In the genomic region with DNA sequence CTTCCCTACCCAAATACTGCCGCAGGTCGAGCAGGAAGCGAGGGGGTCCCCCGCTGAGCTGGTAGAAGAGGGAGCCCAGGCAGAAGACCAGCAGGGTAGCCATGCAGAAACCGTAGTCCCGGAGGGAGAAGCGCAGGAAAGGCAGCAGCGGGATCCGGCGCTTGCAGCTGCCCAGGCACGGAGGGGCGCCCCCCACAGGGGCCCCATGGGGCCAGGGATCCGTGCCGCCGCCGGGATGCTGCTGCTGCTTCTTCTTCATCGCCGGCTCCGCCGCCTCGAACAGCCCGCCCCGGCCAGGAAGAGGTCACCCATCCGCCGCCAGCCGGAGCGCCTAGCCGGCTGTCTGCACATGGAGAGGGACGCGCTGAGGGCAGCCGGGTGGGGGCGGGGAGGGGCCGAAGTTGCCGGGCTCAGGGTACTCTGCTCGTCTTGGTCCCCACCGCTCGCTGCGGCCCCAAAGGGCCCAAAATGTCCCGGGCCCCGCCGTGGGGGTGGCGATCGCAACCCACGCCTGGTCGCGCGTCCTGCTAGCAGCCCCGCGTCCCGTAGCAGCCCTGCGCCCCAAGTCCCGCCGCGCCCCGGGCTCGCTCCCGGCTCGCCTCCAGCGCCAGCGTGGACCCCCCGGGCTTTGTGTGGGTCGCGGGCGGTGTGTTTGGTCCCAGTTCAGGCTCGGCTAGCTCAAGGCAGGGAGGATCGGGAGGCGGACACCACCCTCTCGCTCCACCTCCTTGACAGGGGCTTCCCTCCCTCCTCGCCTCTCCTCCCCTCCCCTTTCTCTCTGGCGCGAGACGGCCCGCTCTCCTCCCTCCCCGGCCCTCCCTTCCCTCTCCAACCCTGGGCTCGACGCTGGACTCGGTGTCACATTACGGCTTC, we compare ENCODE assay signal across 7 mouse cellular contexts. TPM values are rescaled to one million over a fixed set of nuclear protein-coding genes. Genes with fewer than 3 reads are reported as not detected.
A peak's percentile ranks its signal among the peaks of the same experiment; 100 is the strongest.
DNase-seq lines count a peak whose midpoint lies in the region; ATAC-seq and TF ChIP-seq lines count a peak whose summit lies in the region.

Ust (minus strand) TSS at position 685 of the 873 bp plus-strand sequence.

- no peaks in the 10 kb centered on the region for H3K9me3 ChIP-seq in embryonic facial prominence, embryonic 10.5 days
- H3K9me3 ChIP-seq in intestine, postnatal 0 days (ENCODE audit: control insufficient read depth): no peaks in the 10 kb centered on the region
- peaks cover 4% of the 10 kb centered on the region; the same call in 1 of the 2 replicates for H3K9me3 ChIP-seq in limb, embryonic 12.5 days
- H3K9me3 ChIP-seq in midbrain, embryonic 12.5 days: 0 out of 2 replicates have a peak, but pooled peaks cover 3% of the 10 kb centered on the region

- H3K4me1 ChIP-seq in embryonic facial prominence, embryonic 10.5 days: peaks cover 32% of the 10 kb centered on the region
- H3K4me1 ChIP-seq in intestine, postnatal 0 days (replicated peaks; ENCODE audit: control insufficient read depth, insufficient read depth, low read length): no peaks in the 10 kb centered on the region
- H3K4me1 ChIP-seq in limb, embryonic 12.5 days (replicated peaks): peaks cover 11% of the 10 kb centered on the region
- H3K4me1 ChIP-seq in midbrain, embryonic 12.5 days: peaks cover 14% of the 10 kb centered on the region
- H3K4me1 ChIP-seq in spleen, adult 2 months (ENCODE audit: control insufficient read depth, insufficient read depth, insufficient read length): peaks cover 10% of the 10 kb centered on the region

- H3K27ac ChIP-seq in embryonic facial prominence, embryonic 10.5 days (replicated peaks): peak within 1 kb of the TSS; percentile 91
- peak within 1 kb of the TSS; percentile 43 for H3K27ac ChIP-seq in intestine, postnatal 0 days (ENCODE audit: low read depth, low read length)
- peak within 1 kb of the TSS; percentile 62; the same call in 1 of the 2 replicates for H3K27ac ChIP-seq in limb, embryonic 12.5 days
- H3K27ac ChIP-seq in midbrain, embryonic 12.5 days (replicated peaks): no peak within 1 kb of the TSS
- H3K27ac ChIP-seq in spleen, adult 2 months (ENCODE audit: insufficient read depth, low read length): peak within 1 kb of the TSS; percentile 60

- peak; percentile 90 for DNase-seq in adrenal gland, postnatal 14 days
- DNase-seq in embryonic facial prominence, embryonic 10.5 days (ENCODE audit: low spot score): peak; percentile 94
- DNase-seq in heart, adult 11 months: peak; percentile 99
- peak in 1 of 2 experiments; percentile 41 for DNase-seq in spleen, adult 2 months (ENCODE audit: low read depth in 1 of 2, low spot score in 2 of 2)

- 0 out of 2 replicates have a peak, but pooled peaks have one; percentile 4 for TF ChIP-seq CTCF in intestine, postnatal 0 days (IDR thresholded peaks at IDR 0.05; ENCODE audit: low read depth)
- TF ChIP-seq CTCF in spleen, adult 2 months (IDR thresholded peaks at IDR 0.05; ENCODE audit: extremely low read depth, insufficient read depth, insufficient read length, insufficient replicate concordance): no peak

- TF ChIP-seq POLR2A in spleen, adult 2 months (IDR thresholded peaks at IDR 0.05; ENCODE audit: low read depth, low read length): no peak

- peak within 1 kb of the TSS; percentile 95 for H3K4me2 ChIP-seq in intestine, postnatal 0 days (replicated peaks; ENCODE audit: low read depth)
- H3K4me2 ChIP-seq in limb, embryonic 12.5 days: peak within 1 kb of the TSS; percentile 89
- H3K4me2 ChIP-seq in midbrain, embryonic 12.5 days (replicated peaks): peak within 1 kb of the TSS; percentile 84

- under 1% methylated on average over 76 of the region's 78 CpGs for WGBS in embryonic facial prominence, embryonic 10.5 days
- WGBS in intestine, postnatal 0 days: under 1% methylated on average over 62 of the region's 78 CpGs
- under 1% methylated on average over 77 of the region's 78 CpGs for WGBS in limb, embryonic 12.5 days
- under 1% methylated on average over 48 of the region's 78 CpGs for WGBS in midbrain, embryonic 12.5 days
- 1% methylated on average over 72 of the region's 78 CpGs for WGBS in spleen, adult 2 months

- H3K9ac ChIP-seq in intestine, postnatal 0 days (ENCODE audit: low read depth, low read length): peak within 1 kb of the TSS; percentile 55
- H3K9ac ChIP-seq in limb, embryonic 12.5 days (replicated peaks): peak within 1 kb of the TSS; percentile 78
- peak within 1 kb of the TSS; percentile 71 for H3K9ac ChIP-seq in midbrain, embryonic 12.5 days (replicated peaks)

- peaks cover 4% of the 10 kb centered on the region; the same call in 1 of the 2 replicates for H3K36me3 ChIP-seq in embryonic facial prominence, embryonic 10.5 days (replicated peaks)
- no peaks in the 10 kb centered on the region for H3K36me3 ChIP-seq in intestine, postnatal 0 days (ENCODE audit: control insufficient read depth, insufficient read depth)
- H3K36me3 ChIP-seq in limb, embryonic 12.5 days: no peaks in the 10 kb centered on the region
- no peaks in the 10 kb centered on the region for H3K36me3 ChIP-seq in midbrain, embryonic 12.5 days
- H3K36me3 ChIP-seq in spleen, adult 2 months (ENCODE audit: control insufficient read depth, insufficient read depth, low read length): no peaks in the 10 kb centered on the region

- peaks cover 34% of the 10 kb centered on the region for H3K27me3 ChIP-seq in embryonic facial prominence, embryonic 10.5 days (replicated peaks; ENCODE audit: low read depth, poor library complexity, severe bottlenecking)
- H3K27me3 ChIP-seq in intestine, postnatal 0 days (replicated peaks; ENCODE audit: control insufficient read depth, insufficient read depth, low read length): peaks cover 16% of the 10 kb centered on the region
- peaks cover 23% of the 10 kb centered on the region for H3K27me3 ChIP-seq in limb, embryonic 12.5 days
- H3K27me3 ChIP-seq in midbrain, embryonic 12.5 days: peaks cover 36% of the 10 kb centered on the region
- peaks cover 13% of the 10 kb centered on the region; the same call in 1 of the 2 replicates for H3K27me3 ChIP-seq in spleen, adult 2 months (ENCODE audit: control insufficient read depth, insufficient read depth, low read length)

- H3K4me3 ChIP-seq in embryonic facial prominence, embryonic 10.5 days: peak within 1 kb of the TSS; percentile 76
- H3K4me3 ChIP-seq in intestine, postnatal 0 days (ENCODE audit: low read depth, low read length): peak within 1 kb of the TSS; percentile 68
- H3K4me3 ChIP-seq in limb, embryonic 12.5 days (replicated peaks): peak within 1 kb of the TSS; percentile 72
- peak within 1 kb of the TSS; percentile 81 for H3K4me3 ChIP-seq in midbrain, embryonic 12.5 days
- H3K4me3 ChIP-seq in spleen, adult 2 months (ENCODE audit: extremely low read depth, insufficient read depth, insufficient read length): peak within 1 kb of the TSS; percentile 83

- ATAC-seq in intestine, postnatal 0 days: peak; percentile 79
- peak; percentile 92 for ATAC-seq in limb, embryonic 12.5 days (ENCODE audit: insufficient number of reproducible peaks, insufficient read depth, low FRiP score, low TSS enrichment, low read depth)
- peak; percentile 93 for ATAC-seq in midbrain, embryonic 12.5 days (ENCODE audit: low FRiP score, low read depth)

RNA-seq across cellular contexts. Expression of gene Ust, which starts in this region (rescaled TPM):
- total RNA-seq in adrenal gland, postnatal 14 days (2021): 5.9 and 7.1 TPM in 2 replicates
- polyA plus RNA-seq in embryonic facial prominence, embryonic 10.5 days (2016; fragmentation: Nextera tagmentation; extraction: Ambion mirVana): 3.4 and 3.9 TPM in 2 replicates
- 2.0 TPM in 2 replicates for polyA plus RNA-seq in intestine, postnatal 0 days (2015; fragmentation: Nextera tagmentation; extraction: Ambion mirVana)
- 5.7 and 6.3 TPM in 2 replicates for polyA plus RNA-seq in limb, embryonic 12.5 days (2016; fragmentation: Nextera tagmentation; extraction: Ambion mirVana)
- polyA plus RNA-seq in midbrain, embryonic 12.5 days (2016; fragmentation: Nextera tagmentation; extraction: Ambion mirVana): 4.0 and 4.2 TPM in 2 replicates
- polyA plus RNA-seq in spleen, adult 2 months (2012; rRNA removed): 1.9 and 2.2 TPM in 2 replicates
